Mouse (Mus musculus) G1E (cell line): ENCODE measurements around the gene Sptssb.

Experiments
- CTCF ChIP-seq: IDR thresholded peaks from 2 replicates; pipeline ENCODE4 v1.5.1; 2012; ENCODE audit warnings: low read depth, low read length, inconsistent platforms, mixed read lengths
- GATA1 ChIP-seq: IDR thresholded peaks from 2 replicates; pipeline ENCODE4 v1.6.1; 2012; ENCODE audit warnings: borderline replicate concordance, low read length, inconsistent platforms, mixed read lengths
- GATA2 ChIP-seq: IDR thresholded peaks from 2 replicates; pipeline ENCODE4 v1.6.1; 2012; ENCODE audit warnings: low read depth, low read length, inconsistent platforms, borderline replicate concordance
- POLR2AphosphoS5 ChIP-seq: IDR thresholded peaks from 2 replicates; pipeline ENCODE4 v1.6.1; 2012; ENCODE audit warnings: low read depth, low read length, inconsistent platforms; ENCODE audit not compliant: insufficient replicate concordance

- TF ChIP-seq CTCF (no peak), GATA2 (no peak), GATA1 (no peak), POLR2AphosphoS5 (no peak)
Observed at GRCm38 (mm10) chr3:69819851-69820200, 39.9 kb downstream of the Sptssb start.
